Mouse (Mus musculus) liver, postnatal 0 days (tissue): ENCODE data around the gene Triobp.

Experiments used
- CTCF ChIP-seq: sonication (generic); IDR thresholded peaks from 2 replicates; pipeline ENCODE4 v1.5.1; 2016; ENCODE audit warnings: antibody characterized with exemption, low read depth
- EP300 ChIP-seq: IDR thresholded peaks from 2 replicates; pipeline ENCODE4 v1.6.1; 2016; ENCODE audit warnings: antibody characterized with exemption, low read depth, mild to moderate bottlenecking

GRCm38 (mm10) chr15:78983436-78984285 is 36.1 kb downstream of the Triobp start:
- TF ChIP-seq CTCF (no peak), EP300 (no peak)
